Mouse (Mus musculus) gastrocnemius, adult 8-10 months (tissue): Measurements from ENCODE around the gene Nfe2l3. TPM values are rescaled to one million over a fixed set of nuclear protein-coding genes. Genes with fewer than 3 reads are reported as not detected.
"Not testable (repeated sequence)": the region's sequence is repeated elsewhere in the genome, so short reads cannot be mapped to it uniquely, and the experiment has no call there.

Source experiments
- DNase-seq, 2 experiments: peaks; one replicate each; pipeline ENCODE4 v3.0.0; 2022; ENCODE audit warnings: low spot score in 2 of 2
- total RNA-seq, 4 experiments: library from RNA; stranded (reverse); gene quantifications; 2 replicates each; pipeline ENCODE4 v1.2.4; 2022

Nfe2l3 gene
- total RNA-seq, 4 experiments from 2014 or later, result not detected

DNA sequence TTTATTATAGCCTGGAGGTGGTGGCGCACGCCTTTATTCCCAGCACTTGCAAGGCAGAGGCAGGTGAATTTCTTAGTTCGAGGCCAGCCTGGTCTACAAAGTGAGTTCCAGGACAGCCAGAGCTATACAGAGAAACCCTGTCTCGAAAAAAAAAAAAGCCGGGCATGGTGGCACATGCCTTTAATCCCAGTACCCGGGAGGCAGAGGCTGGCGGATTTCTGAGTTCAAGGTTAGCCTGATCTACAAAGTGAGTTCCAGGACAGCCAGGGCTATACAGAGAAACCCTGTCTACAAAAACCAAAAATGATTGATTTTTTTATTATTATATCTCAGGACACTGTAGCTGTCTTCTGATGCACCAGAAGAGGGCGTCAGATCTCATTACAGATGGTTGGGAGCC, 52.1 kb downstream of the Nfe2l3 start:
- DNase-seq, result not testable (repeated sequence)

DNA sequence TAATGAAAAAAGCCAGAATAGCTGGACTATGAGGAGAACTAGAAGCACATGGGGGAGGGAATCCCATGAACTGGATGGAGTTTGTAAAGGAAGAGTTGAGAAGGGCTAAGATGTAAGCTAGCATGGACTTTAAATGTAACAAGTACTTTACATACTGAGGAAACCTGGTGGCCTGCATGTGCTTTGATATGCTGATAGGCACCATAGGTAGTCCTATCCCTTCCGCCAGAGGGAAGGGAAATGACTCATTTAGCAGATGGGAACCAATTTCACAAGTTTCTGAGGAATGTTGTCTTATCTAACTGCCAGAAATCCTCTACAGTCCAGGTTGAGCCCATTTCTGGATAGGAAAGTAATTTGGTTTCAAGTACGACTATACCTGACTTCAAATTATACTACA, 53.2 kb downstream of the Nfe2l3 start:
- no peak for DNase-seq

DNA sequence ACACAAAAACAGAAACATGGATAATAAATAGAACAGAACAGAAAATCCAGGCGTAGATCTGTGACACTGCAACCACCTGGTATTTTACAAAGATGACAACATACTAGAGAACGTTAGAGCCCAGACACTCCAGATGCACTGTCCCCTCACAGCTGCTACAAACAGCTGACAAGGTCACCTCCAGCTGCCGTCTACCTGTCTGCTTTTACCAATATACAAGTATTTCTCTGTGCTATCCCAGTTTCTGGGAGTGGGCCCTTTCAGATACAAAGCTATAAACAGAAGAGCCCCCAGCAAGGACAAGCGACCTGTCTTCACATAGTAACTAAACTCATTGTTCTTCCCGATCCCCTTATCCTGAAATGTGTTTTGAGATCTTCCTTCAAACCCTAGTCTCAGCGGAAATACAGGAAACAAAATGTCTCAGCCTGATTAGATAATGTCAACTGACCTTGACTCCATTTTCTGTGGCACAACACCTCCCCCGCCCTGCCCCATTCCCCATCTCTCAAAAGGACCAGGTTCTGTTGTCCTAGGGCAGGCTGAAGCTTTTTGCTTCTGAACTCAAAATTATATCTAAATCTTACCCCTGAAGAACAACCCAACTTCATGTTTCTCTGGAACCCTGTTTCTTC, 53.7 kb downstream of the Nfe2l3 start:
- no peak for DNase-seq

DNA sequence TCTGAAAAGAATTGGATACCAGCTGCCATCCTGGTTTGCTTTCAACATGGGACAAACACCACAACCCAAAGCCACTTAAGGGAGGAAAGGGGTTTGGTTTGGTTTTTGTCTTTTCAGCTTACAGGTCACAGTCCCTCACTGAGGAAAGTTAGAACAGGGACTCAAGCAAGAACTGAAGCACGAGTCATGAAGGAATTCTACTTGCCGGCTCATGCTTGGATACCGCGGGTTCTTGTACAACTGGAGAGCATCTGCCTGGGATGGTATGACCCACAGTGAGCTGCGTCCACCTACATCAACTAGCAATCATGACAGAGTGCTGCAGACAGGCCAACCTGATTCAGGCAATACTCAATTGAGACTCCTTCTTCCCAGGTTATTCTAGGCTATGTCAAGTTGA, 54.3 kb downstream of the Nfe2l3 start:
- DNase-seq, result no peak

DNA sequence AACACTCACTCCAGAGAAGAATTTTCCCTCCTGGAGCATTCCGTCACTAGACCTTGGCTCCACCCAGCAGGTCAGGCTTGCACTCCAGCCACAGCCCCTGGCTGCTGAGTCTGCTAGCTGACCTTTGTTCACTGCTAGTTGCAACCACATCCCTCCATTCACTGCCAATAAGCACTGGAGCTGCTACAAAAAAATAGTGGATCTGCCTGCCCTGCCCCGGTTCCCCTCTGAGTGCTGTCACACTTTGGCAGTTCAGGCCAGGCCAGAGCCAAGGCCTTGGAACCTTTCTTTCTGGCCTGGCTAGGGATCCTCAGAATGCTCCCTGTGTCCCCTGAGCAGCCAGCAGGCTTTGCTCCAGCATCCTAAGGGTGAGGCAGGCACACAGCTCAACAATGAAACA, 57.3 kb downstream of the Nfe2l3 start:
- DNase-seq, result peak; percentile 68 to 84

DNA sequence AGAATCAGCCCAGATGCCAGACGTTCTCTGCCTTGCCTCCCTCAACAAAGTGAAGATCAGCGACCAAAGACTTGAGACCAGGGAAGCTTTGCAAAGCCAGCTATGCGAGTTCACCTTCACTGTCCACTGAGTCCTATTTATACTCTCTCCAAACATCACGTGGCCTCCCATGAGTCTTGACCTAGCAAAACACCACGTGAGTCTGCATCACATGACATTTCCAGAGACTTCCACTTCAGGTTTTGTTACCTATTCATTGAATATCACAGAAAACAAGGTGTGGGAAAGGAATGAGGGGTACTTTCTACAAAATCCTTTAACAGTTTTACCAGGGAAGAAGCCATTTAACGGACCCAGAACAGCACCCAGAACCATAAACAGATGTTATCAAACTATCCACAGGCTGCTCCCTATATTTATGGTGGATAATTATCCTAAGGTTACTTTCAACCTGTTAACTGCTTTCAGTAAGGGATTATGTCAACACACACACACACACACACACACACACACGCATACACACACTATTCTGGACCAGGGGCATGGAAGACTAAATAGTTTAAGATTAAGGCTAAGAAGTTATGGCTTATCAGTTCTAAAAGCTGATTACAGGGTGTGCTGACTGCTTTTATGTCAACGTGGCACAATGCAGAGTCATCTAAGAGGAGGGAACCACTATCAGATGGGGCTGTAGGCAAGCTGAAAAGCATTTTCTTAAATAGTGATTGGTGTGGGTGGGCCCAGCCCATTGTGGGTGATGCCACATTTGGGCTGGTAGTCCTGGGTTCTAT, 65.0 kb downstream of the Nfe2l3 start:
- DNase-seq, result no peak

DNA sequence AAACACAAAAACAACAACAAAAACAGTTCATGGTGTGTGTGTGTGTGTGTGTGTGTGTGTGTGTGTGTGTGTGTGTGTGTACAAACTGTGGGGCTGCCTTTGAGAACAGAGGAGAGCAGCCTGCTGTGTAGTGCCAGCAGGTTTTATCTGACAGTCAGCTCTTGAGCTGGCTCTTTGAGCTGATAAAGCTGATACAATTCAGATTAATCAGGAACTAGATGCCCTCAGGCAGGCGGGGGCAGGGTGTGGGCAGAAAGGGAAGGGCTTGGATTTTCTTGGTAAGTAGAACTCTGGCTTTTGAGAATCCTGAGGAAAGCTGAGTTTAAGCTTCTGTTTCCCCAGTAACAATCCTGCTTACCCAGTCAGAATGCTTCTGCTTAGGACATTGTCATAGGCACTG, 73.2 kb downstream of the Nfe2l3 start:
- no peak for DNase-seq

DNA sequence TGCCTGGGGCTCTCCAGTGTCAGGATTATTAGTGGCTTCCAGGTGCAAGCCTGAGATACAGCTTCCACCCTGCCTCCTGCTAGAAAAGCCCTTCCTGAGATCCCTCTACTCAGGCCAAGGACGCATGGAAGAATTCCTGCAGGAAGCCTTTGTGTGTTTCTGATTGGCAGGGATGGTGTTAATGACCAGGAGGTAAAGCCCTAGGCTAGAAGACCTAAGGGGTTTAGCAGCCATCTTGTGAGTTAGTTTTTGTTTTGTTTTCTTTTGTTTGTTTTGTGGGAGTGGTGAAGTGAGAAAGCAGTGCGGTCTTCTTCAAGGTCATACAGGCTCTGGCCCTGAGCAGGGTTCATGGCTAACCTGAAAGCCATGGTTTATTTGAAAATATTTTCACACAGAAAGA, 75.1 kb downstream of the Nfe2l3 start:
- DNase-seq, result no peak

Other genes starting within 250 kb of the Nfe2l3 start
- gene Hnrnpa2b1, start 37.2 kb downstream of the Nfe2l3 start, total RNA-seq, result 100 to 1,000 TPM; 250 to 326 (median 277) TPM
- gene Cbx3, start 37.7 kb downstream of the Nfe2l3 start, total RNA-seq, result 10 to 100 TPM; 42.8 to 52.3 (median 46.3) TPM
- gene Snx10, start 91.2 kb downstream of the Nfe2l3 start, total RNA-seq, result 10 to 100 TPM in 1 of 4 experiments, 1 to 10 TPM in 3; 6.1 to 11.6 (median 7.5) TPM